ENCODE assay signal across 11 mouse cellular contexts in the genomic region with DNA sequence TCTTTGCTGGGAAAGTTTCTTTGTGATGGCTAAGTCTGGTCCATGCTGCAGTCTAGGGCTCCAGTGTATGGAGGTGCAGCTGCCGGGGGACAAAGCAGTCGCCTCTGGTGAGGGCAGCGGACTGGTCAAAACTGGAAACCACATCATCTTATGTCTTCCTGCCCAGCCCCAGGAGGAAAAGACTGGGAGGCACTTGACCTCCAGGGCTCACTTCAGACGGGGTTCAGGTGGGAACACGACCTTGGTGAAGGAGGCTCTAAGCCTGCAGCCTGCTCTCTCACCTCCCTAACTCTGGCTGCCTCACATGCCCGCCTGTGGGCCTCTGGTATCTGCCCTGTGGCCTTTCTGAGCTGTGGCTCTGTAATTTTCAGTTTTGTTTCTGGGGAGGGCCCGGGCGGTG. TPM values are rescaled to one million over a fixed set of nuclear protein-coding genes. Genes with fewer than 3 reads are reported as not detected.
DNase-seq lines count a peak whose midpoint lies in the region; ATAC-seq and TF ChIP-seq lines count a peak whose summit lies in the region.
"Had no signal": no experiment of that assay in that cellular context is flagged by ENCODE, and none has a peak within 500 bp of the region (broad histone marks: within the 10 kb centered on the region; RNA-seq: fewer than 3 reads in every experiment).

No protein-coding gene starts in this region.

- no peak overlapping the region for H3K4me2 ChIP-seq in heart, embryonic 12.5 days
- no peak overlapping the region for H3K4me2 ChIP-seq in midbrain, postnatal 0 days (ENCODE audit: low read depth, low read length, poor library complexity, severe bottlenecking)
- H3K4me2 ChIP-seq in hindbrain, embryonic 13.5 days: peak overlapping the region; percentile 98; the same call in 1 of the 2 replicates
- H3K4me2 ChIP-seq in neural tube, embryonic 12.5 days (replicated peaks): peak overlapping the region; percentile 97

- peak overlapping the region; percentile 50 for H3K9ac ChIP-seq in heart, embryonic 12.5 days
- H3K9ac ChIP-seq in midbrain, postnatal 0 days (replicated peaks; ENCODE audit: low read length, poor library complexity, severe bottlenecking): no peak overlapping the region
- peak overlapping the region; percentile 63; the same call in 1 of the 2 replicates for H3K9ac ChIP-seq in hindbrain, embryonic 13.5 days
- peak overlapping the region; percentile 35; the same call in 1 of the 2 replicates for H3K9ac ChIP-seq in neural tube, embryonic 12.5 days

- peaks cover 76% of the 10 kb centered on the region for H3K4me1 ChIP-seq in heart, embryonic 12.5 days (replicated peaks)
- H3K4me1 ChIP-seq in midbrain, embryonic 10.5 days: peaks cover 94% of the 10 kb centered on the region
- H3K4me1 ChIP-seq in midbrain, postnatal 0 days (ENCODE audit: insufficient read depth, low read length): peaks cover 37% of the 10 kb centered on the region
- peaks cover 84% of the 10 kb centered on the region for H3K4me1 ChIP-seq in hindbrain, embryonic 13.5 days (replicated peaks)
- H3K4me1 ChIP-seq in neural tube, embryonic 12.5 days: peaks cover 83% of the 10 kb centered on the region

- DNase-seq in heart, postnatal 36 days: no peak
- no peak for DNase-seq in midbrain, embryonic 10.5 days (ENCODE audit: low spot score)
- DNase-seq in midbrain, postnatal 0 days (ENCODE audit: low spot score): no peak
- DNase-seq in urinary bladder, postnatal 4 days (ENCODE audit: low spot score in 2 of 2): no peak
- DNase-seq in adrenal gland, adult 18-20 months (ENCODE audit: low spot score in 2 of 2): no peak
- DNase-seq: cerebellum, adult 11-12 months; kidney, adult 2 months; lung, postnatal 36 days had no signal

- WGBS in heart, embryonic 12.5 days: 41% methylated on average over 8 of the region's 8 CpGs
- 24% methylated on average over 8 of the region's 8 CpGs for WGBS in midbrain, embryonic 10.5 days
- WGBS in midbrain, postnatal 0 days: 39% methylated on average over 8 of the region's 8 CpGs
- 26% methylated on average over 8 of the region's 8 CpGs for WGBS in hindbrain, embryonic 13.5 days
- 36% methylated on average over 8 of the region's 8 CpGs for WGBS in neural tube, embryonic 12.5 days

- no peak overlapping the region for H3K4me3 ChIP-seq in heart, embryonic 12.5 days
- H3K4me3 ChIP-seq in midbrain, embryonic 10.5 days: peak overlapping the region; percentile 85; the same call in 1 of the 2 replicates
- no peak overlapping the region for H3K4me3 ChIP-seq in midbrain, postnatal 0 days (ENCODE audit: low read depth, low read length)
- H3K4me3 ChIP-seq in hindbrain, embryonic 13.5 days: no peak overlapping the region
- H3K4me3 ChIP-seq in neural tube, embryonic 12.5 days: no peak overlapping the region

- no peaks in the 10 kb centered on the region for H3K36me3 ChIP-seq in heart, embryonic 12.5 days
- H3K36me3 ChIP-seq in midbrain, embryonic 10.5 days: no peaks in the 10 kb centered on the region
- H3K36me3 ChIP-seq in midbrain, postnatal 0 days (ENCODE audit: insufficient read depth, low read length): no peaks in the 10 kb centered on the region
- no peaks in the 10 kb centered on the region for H3K36me3 ChIP-seq in hindbrain, embryonic 13.5 days
- no peaks in the 10 kb centered on the region for H3K36me3 ChIP-seq in neural tube, embryonic 12.5 days

- intact Hi-C loops in heart, postnatal 36 days (cut with DNase I): loop anchor here (2.0 to 10.0 kb wide), 4 partner anchors 45 to 359 kb away; a partner anchor contains a TSS

- no peaks in the 10 kb centered on the region for H3K27me3 ChIP-seq in heart, embryonic 12.5 days (replicated peaks)
- H3K27me3 ChIP-seq in midbrain, embryonic 10.5 days (ENCODE audit: low read depth, poor library complexity, severe bottlenecking): peaks cover 75% of the 10 kb centered on the region
- no peaks in the 10 kb centered on the region for H3K27me3 ChIP-seq in midbrain, postnatal 0 days (ENCODE audit: insufficient read depth, low read length)
- H3K27me3 ChIP-seq in hindbrain, embryonic 13.5 days: no peaks in the 10 kb centered on the region
- H3K27me3 ChIP-seq in neural tube, embryonic 12.5 days (replicated peaks): no peaks in the 10 kb centered on the region

- ATAC-seq in heart, embryonic 12.5 days (ENCODE audit: insufficient number of reproducible peaks, low FRiP score): no peak
- ATAC-seq in midbrain, postnatal 0 days (ENCODE audit: low FRiP score): no peak
- ATAC-seq in hindbrain, embryonic 13.5 days (ENCODE audit: low FRiP score): no peak
- no peak for ATAC-seq in neural tube, embryonic 12.5 days (ENCODE audit: low FRiP score, low read depth)

- no peak overlapping the region for H3K27ac ChIP-seq in heart, embryonic 12.5 days (ENCODE audit: poor library complexity, severe bottlenecking)
- H3K27ac ChIP-seq in midbrain, embryonic 10.5 days (replicated peaks): peak overlapping the region; percentile 98
- no peak overlapping the region for H3K27ac ChIP-seq in midbrain, postnatal 0 days (ENCODE audit: low read depth, low read length)
- peak overlapping the region; percentile 99 for H3K27ac ChIP-seq in hindbrain, embryonic 13.5 days
- H3K27ac ChIP-seq in neural tube, embryonic 12.5 days: peak overlapping the region; percentile 88

- H3K9me3 ChIP-seq in heart, embryonic 12.5 days (replicated peaks): no peaks in the 10 kb centered on the region
- H3K9me3 ChIP-seq in midbrain, embryonic 10.5 days (replicated peaks): no peaks in the 10 kb centered on the region
- no peaks in the 10 kb centered on the region for H3K9me3 ChIP-seq in midbrain, postnatal 0 days (ENCODE audit: low read length)
- no peaks in the 10 kb centered on the region for H3K9me3 ChIP-seq in hindbrain, embryonic 13.5 days
- no peaks in the 10 kb centered on the region for H3K9me3 ChIP-seq in neural tube, embryonic 12.5 days

- TF ChIP-seq CTCF in midbrain, postnatal 0 days (IDR thresholded peaks at IDR 0.05): no peak

RNA-seq across cellular contexts. Expression of a gene that starts 55.0 kb away (rescaled TPM):
- polyA plus RNA-seq in heart, embryonic 12.5 days (2016; fragmentation: Nextera tagmentation; extraction: Ambion mirVana): 63.4 and 66.8 TPM in 2 replicates
- 1 to 10 TPM in 1 of 2 experiments, under 1 TPM in 1; 0.86 to 1.7 TPM for total RNA-seq in heart, postnatal 36 days (2021)
- polyA plus RNA-seq in midbrain, embryonic 10.5 days (2016; fragmentation: Nextera tagmentation; extraction: Ambion mirVana): 162 and 192 TPM in 2 replicates
- 5.8 and 18.1 TPM in 2 replicates for total RNA-seq in midbrain, postnatal 0 days (2014; rRNA removed)
- polyA plus RNA-seq in midbrain, postnatal 0 days (2015; fragmentation: Nextera tagmentation; extraction: Ambion mirVana): 8.4 and 11.3 TPM in 2 replicates
- polyA plus RNA-seq in hindbrain, embryonic 13.5 days (2015; fragmentation: Nextera tagmentation; extraction: Ambion mirVana): 23.1 and 24.5 TPM in 2 replicates
- 53.4 and 54.7 TPM in 2 replicates for polyA plus RNA-seq in neural tube, embryonic 12.5 days (2016; fragmentation: Nextera tagmentation; extraction: Ambion mirVana)
- 1 to 10 TPM; 4.6 to 5.0 TPM for total RNA-seq in adrenal gland, adult 18-20 months (2021)

Comparison
In these comparisons a context has a peak if more than half of its experiments do, and no peak if none do; other contexts are left out.
1. H3K27ac ChIP-seq: peak in midbrain, embryonic 10.5 days (single experiment), hindbrain, embryonic 13.5 days (single experiment) and neural tube, embryonic 12.5 days (single experiment); none in heart, embryonic 12.5 days (single experiment) and midbrain, postnatal 0 days (single experiment).
2. H3K4me2 ChIP-seq: peak in hindbrain, embryonic 13.5 days (single experiment) and neural tube, embryonic 12.5 days (single experiment); none in heart, embryonic 12.5 days (single experiment) and midbrain, postnatal 0 days (single experiment).